Mouse (Mus musculus): Measurements from ENCODE around the gene Tmem256.

Gene Tmem256

DNA sequence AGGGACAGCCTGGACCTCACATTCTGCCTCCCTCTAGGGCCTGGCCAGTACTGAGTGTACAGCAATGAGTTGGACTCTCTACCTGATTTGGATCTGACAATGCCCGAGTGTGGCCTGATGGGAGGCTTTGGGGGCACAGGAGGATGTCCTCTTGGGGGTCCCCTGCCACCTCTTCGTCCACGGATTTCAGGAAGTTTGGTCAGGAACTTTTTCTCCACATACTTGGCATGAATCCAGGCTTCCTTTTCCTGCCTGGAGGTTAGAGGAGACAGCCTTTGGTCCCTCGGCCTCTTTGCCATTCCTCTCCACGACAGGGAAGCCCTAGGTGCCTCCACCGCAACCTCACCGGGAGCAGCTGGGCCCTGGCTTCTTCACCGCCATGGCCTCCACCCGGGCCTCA lies 45.9 kb downstream of the Tmem256 start:
- no peak for DNase-seq (ENCODE audit: low spot score)

DNA sequence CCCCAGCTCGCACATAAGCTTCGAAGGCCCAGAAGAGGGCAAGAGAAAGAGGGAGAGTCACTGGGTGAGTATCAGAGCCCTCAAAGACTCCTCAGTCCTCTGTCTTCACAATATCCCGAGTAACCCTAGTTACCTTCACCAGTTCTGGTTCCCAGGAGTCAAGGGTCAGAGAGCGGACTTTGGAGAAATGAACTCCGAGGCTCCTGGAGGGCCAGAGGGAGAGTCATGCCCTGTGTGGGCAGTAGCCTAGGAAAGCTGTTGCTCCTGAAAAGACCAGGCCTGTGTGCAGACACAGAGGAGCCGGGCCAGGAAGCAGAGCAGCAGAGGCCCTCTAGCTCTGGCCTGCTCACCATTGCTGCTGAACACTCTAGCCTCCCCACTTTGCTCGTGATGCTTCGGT lies 46.3 kb downstream of the Tmem256 start:
- no peak for DNase-seq (ENCODE audit: low spot score)

DNA sequence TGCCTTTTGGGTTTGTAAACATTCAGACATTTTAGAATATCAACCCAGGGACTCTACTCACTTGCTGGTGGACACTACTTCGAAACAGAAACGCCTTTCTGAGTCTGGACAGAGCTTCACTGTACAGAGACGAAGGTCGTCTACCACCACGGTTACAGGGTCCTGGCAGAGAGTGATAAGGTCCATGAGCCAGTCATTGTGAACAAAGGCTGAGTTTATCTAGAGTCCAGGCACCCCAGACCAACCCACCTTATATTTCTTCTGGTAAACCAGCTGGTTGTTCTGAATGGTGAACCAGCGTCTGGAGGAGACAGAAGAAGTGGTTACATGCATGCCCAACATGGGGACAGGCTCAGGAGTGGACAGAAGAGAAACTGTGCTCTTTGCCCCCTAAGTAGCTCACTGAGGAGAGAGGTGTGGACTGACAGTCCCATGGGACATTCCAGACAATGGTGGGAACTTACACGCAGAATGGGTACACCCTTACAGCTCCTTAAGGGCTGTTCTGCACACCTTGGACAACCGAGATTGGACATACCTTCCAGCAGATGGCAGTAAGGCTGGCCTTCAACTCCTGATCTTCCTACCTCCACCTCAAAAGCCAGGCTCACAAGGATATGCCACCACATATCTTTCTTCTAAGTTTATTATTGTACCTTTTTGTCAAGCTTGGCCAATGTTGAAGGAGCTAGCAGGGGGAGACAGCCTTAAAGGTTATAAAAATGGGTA lies 48.8 kb downstream of the Tmem256 start:
- DNase-seq (ENCODE audit: low spot score): no peak

All from testis, postnatal 10 days (tissue).